Mouse (Mus musculus) monocyte, adult 2 months (primary cell): ENCODE measurements around the gene Card11.
A peak's percentile ranks its signal among the peaks of the same experiment; 100 is the strongest.

Experiments
- DNase-seq, 2 experiments: peaks; one replicate each; pipeline ENCODE4 v3.0.0; 2022; ENCODE audit warnings: low spot score in 2 of 2, low read depth in 1 of 2

The Card11 gene

GRCm38 (mm10) chr5:140853723-140854122, 146.7 kb downstream of the Card11 start:
- no peak for DNase-seq

GRCm38 (mm10) chr5:140852435-140852996, 147.9 kb downstream of the Card11 start:
- DNase-seq = no peak

- DNase-seq = no peak
Observed at GRCm38 (mm10) chr5:140847300-140847729, 153.1 kb downstream of the Card11 start.

- DNase-seq = no peak
Observed at GRCm38 (mm10) chr5:140841942-140842341, 158.4 kb downstream of the Card11 start.

- DNase-seq = no peak
Observed at GRCm38 (mm10) chr5:140831064-140831431, 169.3 kb downstream of the Card11 start.

- DNase-seq = peak; percentile 98
Observed at GRCm38 (mm10) chr5:140830314-140831063, 169.9 kb downstream of the Card11 start, which contains the start of gene Gna12. Gna12 (minus strand) TSS chr5:140830431.

- DNase-seq = no peak
Observed at GRCm38 (mm10) chr5:140829911-140830294, 170.5 kb downstream of the Card11 start.

- no peak for DNase-seq
Observed at GRCm38 (mm10) chr5:140829081-140829910, 171.1 kb downstream of the Card11 start.

GRCm38 (mm10) chr5:140828363-140828762, 172.0 kb downstream of the Card11 start:
- no peak for DNase-seq

GRCm38 (mm10) chr5:140827896-140828295, 172.5 kb downstream of the Card11 start:
- no peak for DNase-seq

- DNase-seq = no peak
Observed at GRCm38 (mm10) chr5:140827413-140827812, 173.0 kb downstream of the Card11 start.

- DNase-seq = no peak
Observed at GRCm38 (mm10) chr5:140826796-140827195, 173.6 kb downstream of the Card11 start.

GRCm38 (mm10) chr5:140826118-140826517, 174.3 kb downstream of the Card11 start:
- no peak for DNase-seq

GRCm38 (mm10) chr5:140824126-140824525, 176.3 kb downstream of the Card11 start:
- DNase-seq = no peak

GRCm38 (mm10) chr5:140823386-140823785, 177.0 kb downstream of the Card11 start:
- DNase-seq = no peak
